Mouse (Mus musculus): ENCODE measurements around the gene Rsph1. TPM values are rescaled to one million over a fixed set of nuclear protein-coding genes. Genes with fewer than 3 reads are reported as not detected.

Rsph1 gene
- total RNA-seq (2023) = not detected

DNA sequence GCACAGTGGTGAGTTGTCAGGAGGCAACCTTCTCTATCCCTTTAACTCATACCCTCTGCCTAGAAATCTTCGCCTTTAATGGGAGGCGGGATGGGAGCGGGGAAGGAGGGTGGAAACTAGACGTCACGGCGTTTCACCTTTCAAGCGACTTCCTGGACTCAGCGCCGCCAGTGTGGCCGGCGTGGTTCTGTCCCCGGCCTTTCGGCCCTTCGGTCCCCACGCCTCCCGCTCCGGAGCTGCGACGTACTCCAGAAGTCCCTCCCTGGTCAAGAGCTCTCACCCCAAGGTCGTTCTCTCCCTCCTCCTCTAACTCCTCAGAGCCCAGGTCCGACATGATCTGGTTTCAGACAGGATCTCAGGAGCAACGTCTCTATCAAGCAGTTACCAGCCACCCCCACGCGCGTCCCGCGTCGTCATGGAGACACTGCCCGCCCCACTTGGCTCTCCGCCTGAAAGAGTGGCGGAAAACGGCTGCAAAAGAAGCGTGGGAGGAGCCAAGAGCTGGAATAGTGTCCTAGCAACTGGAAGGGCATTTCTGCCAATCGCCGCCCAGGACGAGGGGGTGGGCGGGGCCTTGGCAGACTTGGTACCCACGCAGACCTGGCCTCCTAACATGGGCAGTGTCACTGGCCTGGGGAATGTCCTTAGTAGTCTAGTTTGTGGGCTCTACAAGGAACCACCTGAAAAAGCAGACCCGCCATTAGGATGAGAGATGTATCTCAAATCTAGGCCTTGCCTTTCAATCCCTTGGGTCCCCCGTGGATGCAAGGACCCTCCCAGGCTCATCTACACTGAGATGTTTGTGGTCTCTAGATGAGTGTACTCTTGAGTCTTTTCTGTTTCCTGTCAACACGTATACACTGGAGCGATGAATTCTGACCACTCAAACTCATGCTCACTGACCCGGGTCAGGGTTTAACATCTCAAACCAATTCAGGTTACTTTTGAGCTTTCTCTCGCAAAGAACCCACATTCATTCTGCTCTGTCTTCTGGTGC is at the start of gene Rsph1:
Rsph1 (minus strand) TSS at position 462 of the 997 bp plus-strand sequence.

DNA sequence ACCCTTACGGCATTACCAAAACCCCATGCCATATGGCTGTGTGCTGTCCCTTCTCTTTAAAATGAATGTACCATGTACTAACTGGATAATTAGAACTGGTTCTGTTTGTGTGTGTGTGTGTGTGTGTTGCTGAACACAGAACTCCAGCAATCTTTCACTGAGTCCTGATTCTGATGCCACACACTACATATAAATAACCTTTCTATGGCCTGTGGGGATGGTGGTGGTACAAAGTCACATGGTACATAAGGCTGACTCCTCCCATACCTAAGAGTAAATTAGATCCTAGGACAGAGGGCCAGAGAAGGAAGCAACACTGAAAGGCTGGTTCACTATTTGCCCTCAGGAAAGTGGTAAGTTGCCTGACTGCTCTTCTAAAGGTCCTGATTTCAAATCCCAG is 9.3 kb upstream of the Rsph1 start, which contains the start of gene Slc37a1:
Slc37a1 (plus strand) TSS at position 301 of the 400 bp plus-strand sequence.

DNA sequence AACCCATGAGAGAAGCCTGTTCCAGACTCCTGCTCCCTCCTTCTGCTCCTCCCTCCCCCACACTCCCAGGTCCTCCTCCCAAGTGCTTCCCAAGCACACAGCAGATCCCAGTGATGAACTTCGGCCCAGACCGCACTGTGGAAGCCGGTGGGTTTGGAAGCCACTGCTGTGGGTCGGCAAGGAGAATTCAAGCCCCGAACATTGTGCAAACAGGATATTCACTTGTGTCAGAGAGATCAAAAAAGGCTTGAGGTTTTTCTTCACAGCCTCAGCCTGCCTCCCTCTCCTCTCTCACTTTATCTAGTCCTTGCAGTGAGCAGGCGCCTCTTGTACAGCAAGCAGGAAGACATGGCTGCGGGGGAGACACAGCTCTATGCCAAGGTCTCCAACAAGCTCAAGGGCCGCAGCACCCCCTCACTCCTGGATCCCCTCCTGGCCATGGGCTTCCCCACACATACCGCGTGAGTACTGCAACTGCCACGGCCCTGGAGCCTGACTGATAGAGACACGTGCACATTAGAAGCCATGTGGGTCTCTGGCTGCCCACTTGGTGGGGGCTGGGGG is 69.3 kb downstream of the Rsph1 start, which contains the start of gene Ubash3a:
Ubash3a (plus strand) TSS at position 103 of the 564 bp plus-strand sequence.

Other genes starting within 250 kb of the Rsph1 start
- 147 TPM for gene Abcg1, start 219.7 kb downstream of the Rsph1 start, total RNA-seq (2023)
- not detected for gene Tff3, start 147.7 kb downstream of the Rsph1 start, total RNA-seq (2023)
- not detected for gene Tff2, start 133.1 kb downstream of the Rsph1 start, total RNA-seq (2023)
- gene Tff1, start 112.1 kb downstream of the Rsph1 start, total RNA-seq (2023) = not detected
- gene Tmprss3, start 78.4 kb downstream of the Rsph1 start, total RNA-seq (2023) = 0.24 TPM
- gene Ubash3a, start 69.5 kb downstream of the Rsph1 start, total RNA-seq (2023) = 88.2 TPM
- gene Slc37a1, start 9.4 kb upstream of the Rsph1 start, total RNA-seq (2023) = 80.9 TPM
- 2.4 TPM for gene Pde9a, start 108.8 kb upstream of the Rsph1 start, total RNA-seq (2023)
- 46.6 TPM for gene Wdr4, start 242.6 kb upstream of the Rsph1 start, total RNA-seq (2023)
- gene Ndufv3, start 242.7 kb upstream of the Rsph1 start, total RNA-seq (2023) = 108 TPM

Measured in CD4-positive naive resting alpha-beta T cell, adult 57 days (primary cell).